Mouse (Mus musculus): Measurements from ENCODE around the gene Csf2rb2. TPM values are rescaled to one million over a fixed set of nuclear protein-coding genes. Genes with fewer than 3 reads are reported as not detected.
"Not testable (repeated sequence)": the region's sequence is repeated elsewhere in the genome, so short reads cannot be mapped to it uniquely, and the experiment has no call there.

Csf2rb2 gene
- polyA plus RNA-seq, 1 experiment from 2014 or later, result 0.17 TPM

- no peak for TF ChIP-seq CTCF (IDR thresholded peaks at IDR 0.05; ENCODE audit: low read depth)
- no peak for TF ChIP-seq EP300 (optimal IDR thresholded peaks at IDR 0.05)
- Histone ChIP-seq H3K4me3 (ENCODE audit: low read depth, low read length) (no peak overlapping the region), H3K4me2 (replicated peaks; ENCODE audit: low read depth) (no peak overlapping the region), H3K27ac (replicated peaks) (no peak overlapping the region), H3K9ac (ENCODE audit: low read length) (no peak overlapping the region), H3K9me3 (ENCODE audit: control insufficient read depth, low read length) (no peaks in the 10 kb centered on the region), H3K4me1 (replicated peaks; ENCODE audit: control insufficient read depth, insufficient read depth) (no peaks in the 10 kb centered on the region), H3K27me3 (ENCODE audit: control insufficient read depth, insufficient read depth, low read length) (no peaks in the 10 kb centered on the region), H3K36me3 (ENCODE audit: control insufficient read depth, insufficient read depth, low read length) (no peaks in the 10 kb centered on the region)
- ATAC-seq (ENCODE audit: low FRiP score, low TSS enrichment), result no peak
- no peak for DNase-seq (ENCODE audit: low spot score)
- 74% methylated on average over 3 of the region's 3 CpGs for WGBS
These were observed 23.1 kb upstream of the Csf2rb2 start for GRCm38 (mm10) chr15:78328520-78329097.

- H3K9ac ChIP-seq (ENCODE audit: low read length); H3K27ac ChIP-seq (replicated peaks); H3K4me2 ChIP-seq (replicated peaks; ENCODE audit: low read depth); DNase-seq (ENCODE audit: low spot score); H3K9me3 ChIP-seq (ENCODE audit: control insufficient read depth, low read length); H3K36me3 ChIP-seq (ENCODE audit: control insufficient read depth, insufficient read depth, low read length); ATAC-seq (ENCODE audit: low FRiP score, low TSS enrichment); H3K27me3 ChIP-seq (ENCODE audit: control insufficient read depth, insufficient read depth, low read length); H3K4me3 ChIP-seq (ENCODE audit: low read depth, low read length); H3K4me1 ChIP-seq (replicated peaks; ENCODE audit: control insufficient read depth, insufficient read depth): not testable (repeated sequence)
- WGBS, result 73% methylated on average over 6 of the region's 6 CpGs
These were observed 22.3 kb upstream of the Csf2rb2 start for GRCm38 (mm10) chr15:78327753-78328341.

GRCm38 (mm10) chr15:78326747-78327146 lies 21.2 kb upstream of the Csf2rb2 start:
- Histone ChIP-seq H3K9ac (ENCODE audit: low read length) (no peak overlapping the region), H3K4me2 (replicated peaks; ENCODE audit: low read depth) (no peak overlapping the region), H3K36me3 (ENCODE audit: control insufficient read depth, insufficient read depth, low read length) (no peaks in the 10 kb centered on the region), H3K27ac (replicated peaks) (no peak overlapping the region), H3K27me3 (ENCODE audit: control insufficient read depth, insufficient read depth, low read length) (no peaks in the 10 kb centered on the region), H3K4me3 (ENCODE audit: low read depth, low read length) (no peak overlapping the region), H3K4me1 (replicated peaks; ENCODE audit: control insufficient read depth, insufficient read depth) (no peaks in the 10 kb centered on the region), H3K9me3 (ENCODE audit: control insufficient read depth, low read length) (no peaks in the 10 kb centered on the region)
- TF ChIP-seq EP300 (optimal IDR thresholded peaks at IDR 0.05) (no peak), CTCF (IDR thresholded peaks at IDR 0.05; ENCODE audit: low read depth) (no peak)
- DNase-seq (ENCODE audit: low spot score) (no peak), ATAC-seq (ENCODE audit: low FRiP score, low TSS enrichment) (no peak)
- WGBS, result 93% methylated on average over 10 of the region's 10 CpGs

- Histone ChIP-seq H3K4me2 (replicated peaks; ENCODE audit: low read depth) (no peak within 1 kb of the TSS), H3K27me3 (ENCODE audit: control insufficient read depth, insufficient read depth, low read length) (no peaks in the 10 kb centered on the region), H3K27ac (replicated peaks) (no peak within 1 kb of the TSS; the same call in 1 of the 2 replicates), H3K4me3 (ENCODE audit: low read depth, low read length) (peak within 1 kb of the TSS; percentile 1; the same call in 1 of the 2 replicates), H3K9ac (ENCODE audit: low read length) (no peak within 1 kb of the TSS), H3K36me3 (ENCODE audit: control insufficient read depth, insufficient read depth, low read length) (no peaks in the 10 kb centered on the region), H3K4me1 (replicated peaks; ENCODE audit: control insufficient read depth, insufficient read depth) (no peaks in the 10 kb centered on the region), H3K9me3 (ENCODE audit: control insufficient read depth, low read length) (no peaks in the 10 kb centered on the region)
- DNase-seq (ENCODE audit: low spot score), result no peak
- ATAC-seq (ENCODE audit: low FRiP score, low TSS enrichment), result no peak; the same call in 1 of the 2 replicates
- TF ChIP-seq CTCF (IDR thresholded peaks at IDR 0.05; ENCODE audit: low read depth) (no peak), EP300 (optimal IDR thresholded peaks at IDR 0.05) (no peak)
- 66% methylated on average over 11 of the region's 11 CpGs for WGBS
These were observed 20.3 kb upstream of the Csf2rb2 start, which contains the start of gene Csf2rb for GRCm38 (mm10) chr15:78325671-78326339. Csf2rb (plus strand) TSS chr15:78325752.

- no peak for ATAC-seq (ENCODE audit: low FRiP score, low TSS enrichment)
- H3K36me3 ChIP-seq (ENCODE audit: control insufficient read depth, insufficient read depth, low read length), result no peaks in the 10 kb centered on the region
- no peak for DNase-seq (ENCODE audit: low spot score)
- no peaks in the 10 kb centered on the region for H3K9me3 ChIP-seq (ENCODE audit: control insufficient read depth, low read length)
- no peak overlapping the region for H3K9ac ChIP-seq (ENCODE audit: low read length)
- H3K4me3 ChIP-seq (ENCODE audit: low read depth, low read length), result no peak overlapping the region
- H3K27me3 ChIP-seq (ENCODE audit: control insufficient read depth, insufficient read depth, low read length), result no peaks in the 10 kb centered on the region
- no peak overlapping the region for H3K4me2 ChIP-seq (replicated peaks; ENCODE audit: low read depth)
- H3K27ac ChIP-seq (replicated peaks), result no peak overlapping the region
- no peaks in the 10 kb centered on the region for H3K4me1 ChIP-seq (replicated peaks; ENCODE audit: control insufficient read depth, insufficient read depth)
- TF ChIP-seq EP300 (optimal IDR thresholded peaks at IDR 0.05) (no peak), CTCF (IDR thresholded peaks at IDR 0.05; ENCODE audit: low read depth) (no peak)
- WGBS, result 93% methylated on average over 2 of the region's 2 CpGs
These were observed 18.8 kb upstream of the Csf2rb2 start for GRCm38 (mm10) chr15:78324294-78324693.

- Histone ChIP-seq H3K27ac (replicated peaks) (no peak overlapping the region), H3K4me3 (ENCODE audit: low read depth, low read length) (no peak overlapping the region), H3K9me3 (ENCODE audit: control insufficient read depth, low read length) (no peaks in the 10 kb centered on the region), H3K9ac (ENCODE audit: low read length) (no peak overlapping the region), H3K4me1 (replicated peaks; ENCODE audit: control insufficient read depth, insufficient read depth) (no peaks in the 10 kb centered on the region), H3K36me3 (ENCODE audit: control insufficient read depth, insufficient read depth, low read length) (no peaks in the 10 kb centered on the region), H3K4me2 (replicated peaks; ENCODE audit: low read depth) (no peak overlapping the region), H3K27me3 (ENCODE audit: control insufficient read depth, insufficient read depth, low read length) (no peaks in the 10 kb centered on the region)
- TF ChIP-seq EP300 (optimal IDR thresholded peaks at IDR 0.05), result no peak
- no peak for TF ChIP-seq CTCF (IDR thresholded peaks at IDR 0.05; ENCODE audit: low read depth)
- WGBS, result 66% methylated on average over 1 of the region's 1 CpGs
- ATAC-seq (ENCODE audit: low FRiP score, low TSS enrichment), result no peak
- no peak for DNase-seq (ENCODE audit: low spot score)
These were observed 17.8 kb upstream of the Csf2rb2 start for GRCm38 (mm10) chr15:78323366-78323765.
